Comparison of ENCODE assay signal across 28 mouse cellular contexts in genomic region chr12:110726428-110726827, GRCm38 (mm10). TPM values are rescaled to one million over a fixed set of nuclear protein-coding genes. Genes with fewer than 3 reads are reported as not detected.
"Had no signal": no experiment of that assay in that cellular context is flagged by ENCODE, and none has a peak within 500 bp of the region (broad histone marks: within the 10 kb centered on the region; RNA-seq: fewer than 3 reads in every experiment).

No protein-coding gene starts in this region.

- H3K4me3 ChIP-seq: kidney, embryonic 15.5 days; left cerebral cortex, adult 2 months; lung, embryonic 15.5 days; megakaryocyte, embryonic 14.5 days; midbrain, embryonic 12.5 days; midbrain, embryonic 15.5 days; neural tube, embryonic 12.5 days; neural tube, embryonic 15.5 days had no signal

- H3K4me1 ChIP-seq: kidney, embryonic 15.5 days; lung, embryonic 15.5 days; midbrain, embryonic 12.5 days; midbrain, embryonic 15.5 days; neural tube, embryonic 12.5 days; neural tube, embryonic 15.5 days had no signal

- H3K27me3 ChIP-seq: lung, embryonic 15.5 days; midbrain, embryonic 15.5 days; neural tube, embryonic 12.5 days; neural tube, embryonic 15.5 days had no signal

- ATAC-seq: midbrain, embryonic 15.5 days had no signal

- H3K36me3 ChIP-seq: kidney, embryonic 15.5 days; lung, embryonic 15.5 days; midbrain, embryonic 12.5 days; midbrain, embryonic 15.5 days; neural tube, embryonic 12.5 days; neural tube, embryonic 15.5 days had no signal

- H3K9ac ChIP-seq: kidney, embryonic 15.5 days; liver, embryonic 14.5 days; lung, embryonic 15.5 days; midbrain, embryonic 12.5 days; midbrain, embryonic 15.5 days; neural tube, embryonic 12.5 days; neural tube, embryonic 15.5 days had no signal

- DNase-seq: kidney, postnatal 10 days; kidney, postnatal 36 days; layer of hippocampus, postnatal 36 days; lung, adult 18-20 months; lung, postnatal 10 days; lung, postnatal 4 days; right cerebral cortex, adult 18-20 months; right cerebral cortex, postnatal 14 days; right cerebral cortex, postnatal 4 days; thymus, adult 2 months; thymus, postnatal 14 days; thymus, postnatal 4 days had no signal

- H3K4me2 ChIP-seq: kidney, embryonic 15.5 days; liver, embryonic 11.5 days; lung, embryonic 15.5 days; midbrain, embryonic 12.5 days; midbrain, embryonic 15.5 days; neural tube, embryonic 12.5 days; neural tube, embryonic 15.5 days had no signal

- H3K27ac ChIP-seq: kidney, embryonic 15.5 days; left cerebral cortex, adult 2 months; liver, embryonic 14.5 days; lung, embryonic 15.5 days; midbrain, embryonic 12.5 days; midbrain, embryonic 15.5 days; neural tube, embryonic 12.5 days; neural tube, embryonic 15.5 days; stomach, postnatal 0 days had no signal

- H3K9me3 ChIP-seq: kidney, embryonic 15.5 days; lung, embryonic 15.5 days; midbrain, embryonic 12.5 days; midbrain, embryonic 15.5 days; neural tube, embryonic 12.5 days; neural tube, embryonic 15.5 days had no signal

RNA-seq across cellular contexts. Expression of gene 1700001K19Rik, which starts 44.0 kb away (rescaled TPM):
- total RNA-seq: layer of hippocampus, adult 8-10 months; layer of hippocampus, postnatal 10 days; layer of hippocampus, postnatal 36 days; left cerebral cortex, adult 2 months; left cerebral cortex, postnatal 10 days; left cerebral cortex, postnatal 36 days had no signal
- polyA plus RNA-seq: liver, embryonic 11.5 days; liver, embryonic 14.5 days; lung, embryonic 15.5 days; midbrain, embryonic 12.5 days; midbrain, embryonic 15.5 days; neural tube, embryonic 12.5 days; stomach, embryonic 14.5 days; stomach, postnatal 0 days had no signal
